Mouse (Mus musculus): ENCODE data around the gene Mafg.
"Not testable (repeated sequence)": the region's sequence is repeated elsewhere in the genome, so short reads cannot be mapped to it uniquely, and the experiment has no call there.

Mafg gene

GRCm38 (mm10) chr11:120633520-120634343 is at the start of gene Mafg:
Gene Mafg, minus strand, starts transcription at chr11:120633600.
- DNase-seq (ENCODE audit: low read depth, low spot score) = peak; percentile 97

DNA sequence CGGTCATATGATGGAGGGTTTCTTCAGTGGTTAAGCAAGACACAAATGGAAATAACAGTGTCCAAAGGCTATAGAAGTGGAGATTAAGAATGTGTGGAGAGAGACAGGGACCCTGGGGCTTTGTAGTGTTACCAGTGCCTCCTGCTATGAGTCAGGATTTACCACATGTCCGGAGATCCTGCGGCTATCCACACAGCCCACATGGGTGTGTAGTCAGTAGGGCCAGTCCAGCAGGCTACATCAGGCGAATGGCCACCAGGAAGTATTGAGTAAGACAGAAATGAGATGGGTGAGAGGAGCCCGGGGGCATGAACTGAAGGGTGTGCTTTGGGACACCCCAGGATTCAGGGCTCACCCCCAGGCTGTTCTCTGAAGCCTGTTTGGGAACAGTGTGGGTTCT is 49.3 kb upstream of the Mafg start:
- no peak for DNase-seq (ENCODE audit: low read depth, low spot score)

GRCm38 (mm10) chr11:120679909-120680308 is 46.5 kb upstream of the Mafg start:
- peak; percentile 70 for DNase-seq (ENCODE audit: low read depth, low spot score)

- no peak for DNase-seq (ENCODE audit: low read depth, low spot score)
Observed at GRCm38 (mm10) chr11:120676951-120677350, 43.6 kb upstream of the Mafg start.

DNA sequence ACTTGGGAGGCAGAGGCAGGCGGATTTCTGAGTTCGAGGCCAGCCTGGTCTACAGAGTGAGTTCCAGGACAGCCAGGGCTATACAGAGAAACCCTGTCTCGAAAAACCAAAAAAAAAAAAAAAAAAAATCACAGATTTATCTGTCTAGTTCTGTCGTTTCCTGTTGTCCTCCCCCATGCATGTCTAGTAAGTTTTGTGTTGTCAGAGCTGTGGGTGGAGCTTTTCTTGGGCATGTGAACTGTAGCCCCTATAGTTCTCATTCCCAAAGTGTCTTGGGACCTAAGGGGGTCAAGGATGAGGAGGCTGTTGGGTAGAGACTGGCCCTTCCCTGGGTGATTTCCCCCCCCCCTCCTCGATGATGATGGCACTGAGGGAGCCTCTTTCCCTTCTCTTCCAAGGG is 42.5 kb upstream of the Mafg start:
- DNase-seq (ENCODE audit: low read depth, low spot score) = not testable (repeated sequence)

DNA sequence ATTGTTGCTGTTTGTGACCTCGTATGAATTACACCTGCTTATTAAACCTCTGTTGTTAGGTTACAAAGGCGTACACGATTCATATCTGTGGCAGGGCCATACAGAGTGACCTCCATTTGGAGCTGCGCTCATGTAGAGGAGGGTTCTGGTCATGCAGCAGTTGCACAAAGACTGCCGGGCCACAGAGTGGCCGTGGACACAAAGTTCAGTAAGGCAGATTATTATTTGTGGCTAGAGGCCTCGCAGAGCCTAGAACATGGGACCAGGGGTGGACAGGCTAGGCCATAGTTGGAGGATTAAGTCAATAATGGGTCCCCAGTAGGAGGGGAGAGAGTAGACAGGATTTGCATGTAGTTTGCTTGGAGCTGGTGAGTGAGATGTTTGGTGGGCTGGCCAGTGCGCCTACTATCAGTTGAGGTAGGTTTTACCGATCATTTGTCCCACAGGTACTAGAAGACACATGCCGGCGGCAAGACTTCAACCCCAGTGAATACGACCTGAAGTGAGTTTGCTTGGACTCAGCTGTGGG is 40.3 kb upstream of the Mafg start:
- peak; percentile 45 for DNase-seq (ENCODE audit: low read depth, low spot score)

DNA sequence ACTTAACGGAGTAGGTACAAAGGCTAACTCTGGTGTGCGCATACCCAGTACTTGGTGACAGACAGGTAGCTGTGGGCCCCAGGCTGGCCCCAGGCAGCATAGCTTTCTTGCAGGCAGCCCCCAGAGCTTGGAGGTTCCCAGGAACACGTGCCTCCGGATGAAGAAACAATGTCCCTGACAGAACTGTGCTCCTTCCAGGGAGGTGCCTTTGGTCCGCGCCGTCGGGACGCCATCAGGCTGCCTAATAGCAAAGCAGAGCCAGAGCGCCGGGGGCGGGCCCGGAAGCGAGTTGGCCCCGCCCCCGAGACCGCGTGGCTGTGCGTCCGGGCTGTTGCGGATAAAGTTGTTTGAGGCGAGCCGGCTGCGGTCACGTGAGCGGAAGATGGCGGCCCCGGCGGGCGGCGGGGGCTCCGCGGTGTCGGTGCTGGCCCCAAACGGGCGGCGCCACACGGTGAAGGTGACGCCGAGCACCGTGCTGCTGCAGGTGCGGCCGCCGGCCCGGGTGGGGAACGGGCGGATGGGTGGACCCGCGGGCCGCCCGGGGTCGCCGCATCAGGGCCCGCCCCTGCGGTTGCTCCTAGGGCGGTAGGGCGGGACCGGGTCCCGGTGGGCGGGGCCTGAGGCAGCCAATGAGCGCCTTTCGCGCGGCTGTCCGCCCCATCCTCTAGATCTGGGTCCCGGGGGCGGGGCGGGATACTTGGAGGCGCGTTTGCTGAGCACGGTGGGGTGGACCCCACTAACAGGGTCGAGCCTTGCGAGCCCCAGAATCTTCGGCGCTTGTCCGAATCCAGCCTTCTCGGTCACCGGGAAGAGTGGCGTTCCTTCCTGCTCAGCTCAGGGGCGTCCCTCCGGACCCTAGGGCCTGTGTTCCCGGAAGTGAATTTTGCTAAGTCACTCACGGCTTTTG is 39.5 kb upstream of the Mafg start, which contains the start of gene Aspscr1:
Aspscr1 (plus strand) TSS at position 287 of the 907 bp plus-strand sequence.
- DNase-seq (ENCODE audit: low read depth, low spot score) = peak; percentile 97

DNA sequence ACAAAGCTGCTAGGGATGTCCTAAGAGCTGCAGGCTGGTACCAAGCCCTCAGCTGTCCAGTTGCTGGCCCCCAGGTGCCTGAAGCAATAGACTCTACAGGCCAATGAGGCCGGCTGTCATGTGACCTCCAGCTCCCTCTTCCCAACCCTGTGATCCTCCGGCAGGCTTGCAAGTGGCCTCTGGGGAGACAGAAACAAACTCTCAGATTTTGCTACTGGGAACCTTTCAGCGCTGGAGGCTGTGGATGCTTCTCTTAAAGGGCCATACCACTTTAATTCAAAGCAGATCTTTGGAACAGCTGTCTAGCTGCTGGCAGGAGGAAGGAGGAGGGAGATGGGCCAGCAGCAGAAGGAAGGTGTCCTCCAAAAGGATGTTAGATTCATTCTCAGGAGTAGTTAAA is 33.2 kb upstream of the Mafg start:
- peak; percentile 67 for DNase-seq (ENCODE audit: low read depth, low spot score)

DNA sequence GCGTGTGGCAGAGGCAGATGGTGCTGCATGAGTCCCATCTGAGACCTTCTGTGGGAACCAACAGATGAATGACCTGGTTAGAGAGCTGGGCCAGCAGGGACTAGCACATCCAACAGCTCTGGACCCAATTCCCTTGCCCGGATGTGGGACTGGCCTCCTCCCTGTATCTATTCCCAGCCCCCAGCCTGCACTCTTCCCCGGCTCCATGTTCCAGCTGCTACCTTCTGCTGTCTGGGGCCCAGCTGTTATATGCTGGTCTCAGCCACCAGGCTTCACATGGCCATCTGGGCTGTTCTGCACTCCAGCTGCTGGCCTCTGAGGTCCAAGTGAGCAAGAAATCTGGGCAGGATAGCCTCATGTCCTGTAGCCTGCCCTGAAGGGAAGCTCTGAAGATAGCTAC is 32.0 kb upstream of the Mafg start:
- DNase-seq (ENCODE audit: low read depth, low spot score) = no peak

DNA sequence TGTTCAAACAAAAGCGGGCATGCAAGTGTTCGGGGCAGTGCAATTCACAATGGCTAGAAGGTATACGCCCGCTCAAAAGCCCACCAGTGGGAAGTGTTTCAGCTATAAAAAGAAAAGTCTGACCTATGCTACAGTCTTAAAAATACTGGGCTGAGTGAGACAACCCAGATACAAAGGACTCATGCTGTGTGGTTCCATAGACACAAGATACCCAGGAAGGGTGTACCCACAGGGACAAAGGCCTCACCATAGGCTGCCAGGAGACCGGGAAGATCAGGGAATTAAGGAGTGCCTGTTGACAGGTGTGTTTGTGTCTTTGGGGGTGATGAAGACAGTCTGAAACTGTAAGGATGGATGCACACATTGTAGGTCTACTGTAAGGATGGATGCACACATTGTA is 30.3 kb upstream of the Mafg start:
- DNase-seq (ENCODE audit: low read depth, low spot score) = peak; percentile 100

DNA sequence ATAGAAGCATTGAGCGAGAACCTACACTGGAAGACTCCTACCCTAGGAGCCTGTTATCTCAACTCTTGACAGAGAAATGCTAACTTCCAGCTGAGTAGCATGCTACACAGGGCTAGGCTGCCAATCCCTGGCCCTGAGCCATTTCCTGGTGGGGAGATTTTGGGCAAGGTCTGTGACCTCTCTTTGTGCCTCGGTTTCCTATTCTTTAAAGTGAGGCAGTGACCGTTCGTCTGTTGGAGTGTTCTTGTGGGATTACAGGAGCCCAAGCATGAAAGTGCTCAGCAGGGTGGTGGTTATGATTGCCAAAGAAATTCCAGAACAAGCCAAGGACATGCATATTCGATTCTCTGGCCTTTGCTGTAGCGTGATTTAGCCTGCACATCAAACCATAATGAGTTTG is 29.4 kb upstream of the Mafg start:
- peak; percentile 59 for DNase-seq (ENCODE audit: low read depth, low spot score)

DNA sequence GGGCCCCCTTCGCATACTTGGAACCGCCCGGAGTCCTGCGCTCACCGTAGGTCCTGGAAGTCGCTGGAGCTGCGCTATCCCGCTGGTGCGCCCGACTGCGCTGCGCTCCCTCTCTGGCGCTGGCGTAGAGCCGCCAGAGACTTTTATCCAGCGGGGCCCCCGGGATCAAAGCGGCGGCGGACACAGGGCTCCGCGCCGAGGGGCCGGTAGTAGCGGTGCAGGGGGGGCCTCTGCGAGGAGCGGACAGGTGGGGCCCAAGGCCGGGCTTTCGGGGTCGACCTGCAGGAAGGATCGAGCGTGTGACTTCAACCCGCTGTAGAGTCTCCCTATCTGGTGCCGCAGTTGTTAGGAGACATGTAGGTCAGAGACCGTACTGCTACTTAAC is 27.7 kb upstream of the Mafg start, which contains the start of gene Notum:
Notum (minus strand) TSS at position 100 of the 385 bp plus-strand sequence.
- peak; percentile 60 for DNase-seq (ENCODE audit: low read depth, low spot score)

DNA sequence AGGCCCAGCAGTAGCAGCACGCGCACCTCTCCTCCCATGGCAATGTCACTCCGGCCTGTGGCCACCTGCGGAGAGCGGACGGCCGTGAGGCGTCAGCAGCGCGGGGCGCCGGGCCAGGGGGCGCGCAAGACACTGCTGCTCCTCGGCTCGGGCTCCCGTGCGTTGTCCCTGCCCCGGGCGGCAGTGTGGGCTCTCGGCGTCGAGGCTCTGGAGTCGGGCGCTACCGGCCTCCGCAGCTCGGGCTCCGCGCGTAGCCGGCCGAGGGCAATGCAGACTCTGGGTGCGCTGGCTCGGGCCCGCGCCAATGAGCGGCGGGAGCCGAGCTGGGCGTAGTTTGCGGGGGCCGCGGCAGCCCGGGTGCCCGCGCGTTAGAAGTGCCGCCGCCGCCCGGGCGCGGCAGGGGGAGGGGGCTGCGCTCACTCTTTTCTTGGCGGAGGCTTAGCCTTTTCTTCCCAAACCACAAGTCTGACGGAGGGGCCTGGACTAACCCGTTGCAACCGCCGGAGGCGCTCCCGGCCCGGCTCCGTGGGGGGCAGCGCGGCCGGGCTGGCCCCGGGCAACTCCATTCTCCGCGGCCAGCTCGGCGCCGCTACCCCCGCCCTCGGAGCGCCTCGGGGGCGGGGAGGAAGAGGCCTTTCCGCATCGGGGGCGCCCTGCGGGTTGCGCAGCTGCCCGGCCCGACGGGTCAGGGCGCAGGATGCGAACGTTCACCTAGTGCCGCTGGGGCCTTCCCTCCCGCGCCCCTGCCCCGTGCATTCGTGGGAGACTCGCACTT is 27.1 kb upstream of the Mafg start:
- DNase-seq (ENCODE audit: low read depth, low spot score) = peak; percentile 71

- DNase-seq (ENCODE audit: low read depth, low spot score) = peak; percentile 40
Observed at GRCm38 (mm10) chr11:120659509-120660300, 26.3 kb upstream of the Mafg start.

DNA sequence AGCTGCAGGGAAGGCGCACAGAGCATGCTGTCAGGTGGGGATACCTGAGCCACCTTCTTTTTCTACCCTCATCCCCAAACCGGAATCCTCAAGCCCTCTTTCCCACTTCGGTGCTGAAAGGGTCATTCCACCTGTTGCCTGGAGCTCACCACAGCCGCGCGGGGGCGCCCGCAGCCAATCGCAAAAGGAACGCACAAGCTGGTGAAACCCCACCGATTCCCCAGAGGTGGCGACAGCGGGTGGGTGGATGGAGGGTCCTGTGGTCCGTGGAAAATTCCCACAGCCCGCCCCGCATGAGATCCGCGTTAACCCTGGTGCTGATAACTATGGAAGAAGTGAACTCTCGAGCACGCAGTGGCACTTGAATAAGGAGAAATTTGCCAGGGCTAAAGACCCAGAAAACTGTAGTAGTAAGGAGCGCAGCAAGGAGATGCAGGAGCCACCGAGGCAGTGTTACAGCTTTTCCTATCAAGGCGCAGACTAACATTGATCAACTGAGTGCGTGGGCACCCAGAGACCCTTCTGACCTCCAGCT is 25.5 kb upstream of the Mafg start:
- peak; percentile 93 for DNase-seq (ENCODE audit: low read depth, low spot score)

GRCm38 (mm10) chr11:120657301-120657700 is 23.9 kb upstream of the Mafg start:
- DNase-seq (ENCODE audit: low read depth, low spot score) = no peak

GRCm38 (mm10) chr11:120654741-120655140 is 21.3 kb upstream of the Mafg start:
- DNase-seq (ENCODE audit: low read depth, low spot score) = no peak

DNA sequence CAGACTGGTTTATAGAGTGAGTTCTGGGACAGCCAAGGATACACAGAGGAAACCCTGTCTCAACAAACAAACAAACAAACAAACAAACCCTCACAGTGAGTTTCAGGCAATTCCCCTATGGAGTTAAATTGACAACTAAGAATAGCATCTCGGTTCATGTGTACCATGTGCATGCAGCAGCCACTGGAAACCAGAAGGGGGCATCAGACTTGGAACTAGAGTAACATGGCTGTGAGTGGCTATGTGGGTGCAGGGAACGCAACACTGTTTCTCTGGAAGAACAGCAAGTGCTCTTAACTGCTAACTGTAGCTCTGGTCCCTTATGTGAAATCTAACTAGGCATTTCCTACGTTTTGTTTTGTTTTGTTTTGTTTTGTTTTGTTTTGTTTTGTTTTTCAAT is 18.5 kb upstream of the Mafg start:
- DNase-seq (ENCODE audit: low read depth, low spot score) = peak; percentile 86

DNA sequence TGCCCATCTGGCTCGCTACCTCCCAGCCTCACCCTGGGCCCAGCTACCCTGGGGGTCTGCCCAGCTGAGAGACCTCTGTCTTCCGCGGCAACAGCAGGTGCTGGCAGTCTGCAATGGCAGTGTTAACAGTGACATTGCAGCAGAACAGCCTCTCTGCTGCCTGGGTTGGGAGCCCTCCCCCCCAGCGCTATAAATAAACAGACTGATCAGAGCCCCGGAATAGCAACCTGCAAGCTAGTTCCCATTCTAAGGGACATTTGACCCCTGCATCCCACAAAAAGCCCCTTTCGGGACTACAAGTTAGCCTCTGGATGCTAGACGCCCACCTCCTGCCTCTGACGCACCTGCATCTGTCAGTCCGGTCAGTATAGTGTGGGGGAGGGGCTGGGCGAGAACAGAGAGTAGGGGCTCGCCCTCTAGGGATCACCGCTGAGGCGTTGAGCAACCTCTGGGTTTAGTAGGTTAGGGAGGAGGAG is 14.6 kb upstream of the Mafg start, which contains the start of gene Myadml2:
Myadml2 (minus strand) TSS at position 158 of the 476 bp plus-strand sequence.
- peak; percentile 89 for DNase-seq (ENCODE audit: low read depth, low spot score)
